Mouse (Mus musculus) G1E (cell line): Measurements from ENCODE around the gene Car10.

Source experiments
- CTCF ChIP-seq: IDR thresholded peaks from 2 replicates; pipeline ENCODE4 v1.5.1; 2012; ENCODE audit warnings: low read depth, low read length, inconsistent platforms, mixed read lengths
- GATA1 ChIP-seq: IDR thresholded peaks from 2 replicates; pipeline ENCODE4 v1.6.1; 2012; ENCODE audit warnings: borderline replicate concordance, low read length, inconsistent platforms, mixed read lengths
- TAL1 ChIP-seq: conservative IDR thresholded peaks from 2 replicates; pipeline ENCODE4 v1.6.1; 2012; ENCODE audit warnings: low read depth, low read length, inconsistent platforms, mixed read lengths

DNA sequence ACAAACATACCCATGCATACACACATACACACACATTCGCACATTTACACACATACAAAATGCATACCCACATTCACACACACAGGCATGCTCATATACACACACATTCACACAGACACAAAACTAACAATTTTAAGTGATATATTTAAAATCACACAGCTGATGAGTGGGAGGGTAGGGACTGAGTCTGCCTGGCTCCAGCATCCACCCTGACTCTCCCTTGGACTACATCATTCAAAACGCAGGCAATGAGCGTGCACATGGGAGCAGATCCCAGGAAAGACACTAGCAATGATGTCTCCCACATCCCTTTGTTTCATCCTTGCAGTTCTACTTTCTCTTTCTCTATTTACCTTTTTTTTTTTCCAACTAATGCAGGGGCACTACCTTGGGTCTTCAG, 548.4 kb downstream of the Car10 start:
- no peak for TF ChIP-seq CTCF
- no peak for TF ChIP-seq GATA1
- TF ChIP-seq TAL1 = no peak
